Mouse (Mus musculus) cortical plate, adult 2 months (tissue): ENCODE measurements at regions not wholly inside any gene's neighbourhood (a gene's known extent, or its start where the extent isn't known, plus 50 kb on each side); places are given as distances from the start of the nearest gene placed in this dataset.

Source experiments
- H3K27ac ChIP-seq: fragments of 200-500 bp; 2 replicates; pipeline ENCODE4 v1.5.1; 2012; ENCODE audit warnings: low read length, control low read depth, inconsistent platforms; ENCODE audit not compliant: insufficient read depth
- H3K4me1 ChIP-seq: fragments of 200-500 bp; 2 replicates; pipeline ENCODE4 v1.6.1; 2011; ENCODE audit warnings: low read length; ENCODE audit not compliant: control insufficient read depth, insufficient read depth
- H3K4me3 ChIP-seq: fragments of 200-500 bp; 2 replicates; pipeline ENCODE4 v1.5.1; 2011; ENCODE audit warnings: mild to moderate bottlenecking, low read length, control low read depth; ENCODE audit not compliant: insufficient read depth
- CTCF ChIP-seq: fragments of 200-500 bp; IDR thresholded peaks from 2 replicates; pipeline ENCODE4 v1.5.1; 2011; ENCODE audit warnings: mild to moderate bottlenecking, control low read depth, low read length; ENCODE audit not compliant: insufficient read depth; ENCODE audit errors: extremely low read depth
- POLR2A ChIP-seq: fragments of 200-500 bp; IDR thresholded peaks from 2 replicates; pipeline ENCODE4 v1.6.1; 2011; ENCODE audit warnings: mild to moderate bottlenecking, low read length, control low read depth; ENCODE audit not compliant: insufficient read depth; ENCODE audit errors: extremely low read depth

DNA sequence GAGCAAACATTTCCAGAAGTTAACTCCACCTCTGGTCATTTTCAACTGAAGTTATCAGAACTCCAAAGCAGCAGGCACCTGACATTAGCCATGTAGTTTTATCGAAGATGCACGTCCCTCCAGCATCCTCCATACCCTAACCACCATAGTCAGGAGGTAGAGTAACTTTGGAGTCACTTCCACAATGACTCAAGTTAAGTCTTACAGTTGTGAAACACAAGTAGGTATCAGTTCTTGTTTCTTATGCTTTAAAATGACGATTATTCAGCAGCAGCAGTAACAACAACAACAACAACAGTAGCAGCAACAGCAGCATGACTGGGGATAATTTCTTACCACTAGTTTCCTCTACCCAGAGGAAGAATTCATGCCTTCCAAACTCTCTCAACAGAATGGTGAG, 51.3 kb upstream of the Tank start:
- no peaks in the 10 kb centered on the region for H3K4me1 ChIP-seq
- no peak overlapping the region for H3K4me3 ChIP-seq
- no peak overlapping the region for H3K27ac ChIP-seq
- TF ChIP-seq CTCF, result no peak
- TF ChIP-seq POLR2A, result no peak

DNA sequence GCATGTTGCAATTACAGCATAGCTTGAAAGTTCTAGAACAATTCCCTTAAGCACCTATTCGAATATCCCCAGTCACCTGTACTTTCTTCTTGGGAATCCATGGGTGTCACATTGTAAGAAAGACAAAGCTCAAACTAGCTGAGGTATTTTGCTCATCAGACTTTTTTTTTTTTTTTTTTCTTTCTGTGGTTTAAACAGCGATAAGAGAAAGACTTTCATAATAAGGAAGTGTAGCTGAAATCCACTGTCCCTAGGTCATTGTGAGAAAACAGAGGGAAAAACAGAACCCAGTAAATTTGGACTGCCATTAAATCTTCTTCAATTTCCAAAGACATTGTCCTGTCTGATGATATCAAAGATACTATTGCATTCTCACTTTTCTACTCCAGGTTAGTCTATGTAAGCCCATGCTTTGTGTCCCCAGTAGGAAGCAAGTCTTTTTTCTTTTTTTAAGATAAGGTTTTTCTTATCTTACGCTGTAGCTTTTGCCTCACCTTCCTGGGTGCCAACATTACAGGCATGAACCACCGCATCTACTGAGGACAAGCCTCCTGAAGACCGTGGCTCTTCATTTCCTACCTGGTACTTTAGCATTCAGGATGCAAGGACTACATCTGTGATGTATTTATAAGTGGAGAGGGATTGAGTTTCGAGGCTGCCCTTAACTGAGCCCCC, 54.2 kb upstream of the Tank start:
- no peak overlapping the region for H3K4me3 ChIP-seq
- no peaks in the 10 kb centered on the region for H3K4me1 ChIP-seq
- no peak overlapping the region for H3K27ac ChIP-seq
- TF ChIP-seq POLR2A (no peak), CTCF (no peak)

DNA sequence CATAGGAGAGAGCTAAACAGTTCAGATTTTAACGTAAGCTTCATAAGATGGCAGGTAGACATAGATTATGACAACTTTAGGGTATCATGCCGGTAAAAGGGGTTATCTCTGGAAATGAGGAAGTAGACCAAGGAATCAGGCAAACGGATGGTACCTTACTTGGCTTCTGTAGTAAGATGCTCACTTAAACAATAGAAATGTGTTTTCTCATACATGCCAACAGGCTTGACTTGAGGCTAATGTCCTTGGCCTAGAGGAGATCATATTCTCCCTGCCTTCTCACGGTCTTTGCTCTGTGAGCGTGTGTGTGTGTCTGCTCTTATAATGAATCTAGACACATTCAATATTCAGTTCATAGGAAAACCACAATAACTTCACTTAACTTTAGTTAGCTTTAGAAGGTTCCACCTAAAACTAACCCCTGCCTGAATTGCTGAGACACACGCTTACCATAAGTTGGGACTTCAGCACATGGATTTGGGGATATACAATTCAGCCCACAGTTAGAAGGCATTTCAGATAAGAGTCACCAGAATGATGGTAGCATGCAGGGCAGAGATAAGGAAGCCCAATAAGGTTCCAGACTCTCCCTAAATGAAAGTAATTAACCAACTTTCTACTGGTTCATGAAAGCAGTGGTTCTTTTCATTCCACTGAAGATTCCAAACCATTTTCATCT, 63.8 kb upstream of the Tank start:
- H3K4me1 ChIP-seq, result no peaks in the 10 kb centered on the region
- no peak overlapping the region for H3K4me3 ChIP-seq
- TF ChIP-seq POLR2A (no peak), CTCF (no peak)
- no peak overlapping the region for H3K27ac ChIP-seq

DNA sequence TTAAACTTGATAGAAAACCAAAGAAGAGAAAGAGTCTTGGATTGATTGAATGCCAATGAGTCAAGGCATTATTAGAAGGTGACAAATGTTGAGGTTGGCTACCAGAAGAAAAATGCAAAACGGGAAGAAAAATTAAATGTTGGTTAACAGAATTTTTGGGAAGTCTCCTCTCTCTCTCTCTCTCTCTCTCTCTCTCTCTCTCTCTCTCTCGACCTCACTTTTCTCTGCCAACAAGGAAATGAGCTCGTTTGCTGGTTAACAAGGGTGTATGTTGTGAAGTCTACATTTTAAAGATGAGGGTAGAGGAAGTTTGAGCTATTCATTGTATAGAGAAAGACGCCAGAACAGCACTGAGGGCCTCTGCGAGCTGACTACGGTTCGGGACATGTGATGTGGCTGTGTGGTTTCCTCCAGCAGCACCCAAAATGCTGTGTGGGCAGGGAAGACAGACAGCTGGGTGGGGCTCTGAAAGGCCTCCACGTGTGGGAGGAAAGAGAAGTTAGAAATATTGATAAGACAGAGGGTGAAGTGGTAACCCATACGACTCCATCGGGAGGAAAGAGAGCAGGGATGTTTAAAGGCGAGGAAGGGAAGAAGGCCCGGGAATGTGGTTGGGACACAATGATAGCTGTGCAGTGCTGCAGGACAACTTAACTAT, 64.5 kb upstream of the Tank start:
- Histone ChIP-seq H3K4me3 (no peak overlapping the region), H3K4me1 (no peaks in the 10 kb centered on the region), H3K27ac (no peak overlapping the region)
- TF ChIP-seq CTCF, result no peak
- TF ChIP-seq POLR2A, result no peak

DNA sequence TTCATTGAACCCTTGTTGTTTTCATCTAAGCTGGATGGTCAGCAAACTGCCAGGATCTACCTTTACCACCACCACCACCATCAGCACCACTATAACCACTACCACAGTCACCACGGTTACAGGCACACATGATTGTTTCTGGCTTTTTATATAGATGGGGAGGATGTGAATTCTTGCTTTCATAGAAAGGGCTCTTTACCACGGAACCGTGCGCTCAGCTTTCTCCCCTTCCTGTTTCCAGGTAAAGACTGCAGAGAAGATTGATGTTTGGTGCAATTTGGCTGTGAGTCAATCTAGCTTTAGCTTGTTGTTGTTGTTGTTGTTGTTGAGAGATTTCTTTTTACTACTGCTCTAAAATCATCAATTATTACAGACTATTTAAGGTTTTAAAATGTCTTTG, 74.8 kb upstream of the Tank start:
- no peak overlapping the region for H3K27ac ChIP-seq
- no peak for TF ChIP-seq POLR2A
- no peak for TF ChIP-seq CTCF
- H3K4me1 ChIP-seq, result no peaks in the 10 kb centered on the region
- no peak overlapping the region for H3K4me3 ChIP-seq

DNA sequence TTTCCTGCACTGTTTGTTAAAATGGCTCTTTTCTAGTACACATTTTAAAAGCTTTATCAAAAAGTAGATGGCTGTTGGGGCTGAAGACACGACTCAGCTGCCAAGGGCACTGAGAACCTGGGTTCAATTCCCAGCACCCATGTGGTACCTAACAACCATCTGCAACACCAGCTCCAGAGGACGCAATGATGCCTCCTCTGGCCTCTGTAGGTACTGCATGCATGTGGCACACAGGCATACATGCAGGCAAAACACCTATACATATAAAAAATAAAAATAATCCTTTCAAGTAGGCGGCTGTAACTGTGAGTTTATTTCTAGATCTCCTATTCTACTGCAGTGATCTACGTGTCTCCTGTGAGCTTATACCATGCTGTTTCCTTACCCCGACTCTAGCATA, 76.5 kb upstream of the Tank start:
- no peaks in the 10 kb centered on the region for H3K4me1 ChIP-seq
- TF ChIP-seq POLR2A (no peak), CTCF (no peak)
- H3K4me3 ChIP-seq, result no peak overlapping the region
- H3K27ac ChIP-seq, result no peak overlapping the region

DNA sequence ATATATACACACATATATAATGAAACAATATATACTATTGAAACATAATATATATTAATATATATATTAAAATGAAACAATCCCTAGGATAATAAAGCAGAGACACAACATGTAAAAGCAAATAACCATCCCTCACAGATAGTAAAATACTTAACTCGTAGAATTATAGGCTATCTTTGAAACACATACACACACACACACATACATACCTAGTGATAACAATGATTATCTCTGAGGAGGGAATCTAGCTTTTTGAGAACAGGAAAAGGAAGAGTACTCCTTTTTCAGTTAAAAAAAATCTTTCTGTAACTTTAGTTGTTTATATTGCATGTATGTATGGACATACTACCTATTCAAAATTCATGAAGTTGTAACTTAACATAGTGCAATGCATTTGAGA, 79.1 kb upstream of the Tank start:
- Histone ChIP-seq H3K4me1 (no peaks in the 10 kb centered on the region), H3K4me3 (no peak overlapping the region), H3K27ac (no peak overlapping the region)
- no peak for TF ChIP-seq POLR2A
- TF ChIP-seq CTCF, result no peak

DNA sequence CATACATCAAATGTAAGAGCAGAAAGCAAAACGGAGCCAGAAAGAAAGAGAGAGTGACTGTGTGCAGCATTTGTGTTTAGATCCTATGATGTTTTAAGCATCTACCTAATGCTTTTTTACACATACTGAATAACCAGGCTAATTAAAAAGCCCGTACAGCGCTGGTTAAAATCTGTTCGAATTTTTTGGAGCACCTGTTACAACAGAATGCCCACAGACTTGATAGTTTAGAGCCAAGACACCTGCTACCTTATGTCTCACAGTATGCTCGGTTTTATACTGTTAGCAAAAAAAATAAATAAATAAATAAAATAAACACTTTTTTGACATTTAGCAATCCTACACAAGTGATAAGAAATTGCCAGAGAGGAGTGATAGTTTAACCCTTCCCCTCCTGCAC, 80.5 kb upstream of the Tank start:
- Histone ChIP-seq H3K4me3 (no peak overlapping the region), H3K27ac (no peak overlapping the region), H3K4me1 (no peaks in the 10 kb centered on the region)
- TF ChIP-seq POLR2A (no peak), CTCF (no peak)

DNA sequence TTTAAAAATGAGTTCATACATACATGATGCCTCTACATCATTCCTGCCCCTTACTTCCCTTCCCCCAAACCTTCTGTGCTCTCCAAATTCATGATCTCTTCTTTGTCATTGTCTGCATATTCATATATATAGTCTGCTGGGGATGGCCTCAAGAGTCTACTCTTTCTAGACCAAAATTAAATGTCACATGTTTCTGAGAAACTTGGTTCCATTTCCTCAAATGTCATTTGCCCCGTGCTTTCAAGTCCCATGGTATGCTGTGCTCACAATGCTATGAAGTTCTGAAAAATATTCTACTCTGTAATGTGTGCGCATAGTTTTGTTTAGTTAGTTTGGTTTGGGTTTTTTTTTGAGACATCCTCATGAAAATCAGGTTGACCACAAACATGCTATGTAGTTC, 81.4 kb upstream of the Tank start:
- Histone ChIP-seq H3K4me3 (no peak overlapping the region), H3K4me1 (no peaks in the 10 kb centered on the region), H3K27ac (no peak overlapping the region)
- TF ChIP-seq POLR2A (no peak), CTCF (no peak)

DNA sequence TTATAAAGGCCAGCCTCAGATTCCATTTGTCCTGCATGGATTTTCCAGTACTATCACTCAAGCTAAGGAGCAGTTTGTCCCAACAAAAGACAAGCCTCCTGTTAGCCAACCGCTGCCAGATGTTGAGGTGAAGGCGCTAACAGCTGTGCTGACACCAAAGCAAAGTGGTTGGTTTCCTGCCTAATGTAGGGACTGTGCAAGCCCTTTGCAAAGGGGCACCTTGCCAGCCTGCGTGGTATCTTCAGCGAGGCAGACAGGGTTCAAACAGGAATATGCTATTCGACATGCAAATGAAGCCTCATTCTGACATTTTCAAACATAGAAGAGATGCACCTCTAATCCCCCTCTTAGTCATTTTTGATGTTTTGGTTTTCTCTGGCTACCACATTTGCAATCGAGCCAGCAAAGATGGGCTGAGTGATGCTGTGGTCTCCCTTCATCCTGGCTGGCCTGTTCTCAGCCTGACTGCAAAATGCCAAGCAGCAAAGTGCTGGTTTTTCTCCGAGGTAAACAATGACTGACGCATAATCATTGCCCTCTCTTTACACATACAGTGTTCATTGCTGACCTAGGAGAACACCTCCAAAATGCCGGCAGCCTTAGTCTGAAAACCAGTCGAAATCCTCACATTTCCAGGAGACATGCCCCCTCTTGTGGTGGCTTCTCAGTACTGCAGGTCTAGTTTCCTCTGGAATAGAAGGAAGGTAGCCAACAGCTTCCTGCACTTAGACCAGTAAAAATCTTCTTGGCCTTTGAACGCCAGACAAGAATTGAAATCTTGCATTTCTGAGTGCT, 84.3 kb upstream of the Tank start:
- no peaks in the 10 kb centered on the region for H3K4me1 ChIP-seq
- peak; percentile 82 for TF ChIP-seq CTCF
- TF ChIP-seq POLR2A, result no peak
- H3K27ac ChIP-seq, result no peak overlapping the region
- H3K4me3 ChIP-seq, result no peak overlapping the region
